Mouse (Mus musculus) olfactory bulb, adult 2 months (tissue): Measurements from ENCODE around the gene Il4ra.

Experiments
- CTCF ChIP-seq: fragments of 200-500 bp; IDR thresholded peaks from 2 replicates; pipeline ENCODE4 v1.5.1; 2012; ENCODE audit warnings: low read depth, mild to moderate bottlenecking, low read length, moderate library complexity; ENCODE audit not compliant: insufficient read depth
- POLR2A ChIP-seq: fragments of 200-500 bp; IDR thresholded peaks from 2 replicates; pipeline ENCODE4 v1.6.1; 2012; ENCODE audit warnings: mild to moderate bottlenecking, low read depth, low read length, moderate library complexity; ENCODE audit not compliant: insufficient read depth

GRCm38 (mm10) chr7:125613579-125613978 lies 61.7 kb downstream of the Il4ra start:
- no peak for TF ChIP-seq CTCF
- TF ChIP-seq POLR2A, result no peak
